Mouse (Mus musculus): ENCODE results near the gene Sirpb1a. TPM values are rescaled to one million over a fixed set of nuclear protein-coding genes. Genes with fewer than 3 reads are reported as not detected.

The Sirpb1a gene
- polyA plus RNA-seq, 1 experiment from 2014 or later = not detected

GRCm38 (mm10) chr3:15340287-15340686, 86.0 kb downstream of the Sirpb1a start:
- Histone ChIP-seq H3K9me3 (ENCODE audit: control insufficient read depth, low read length) (no peaks in the 10 kb centered on the region), H3K4me2 (no peak overlapping the region), H3K9ac (ENCODE audit: low read depth, low read length) (no peak overlapping the region), H3K27ac (ENCODE audit: low read depth, low read length) (no peak overlapping the region), H3K4me3 (ENCODE audit: low read depth, low read length) (no peak overlapping the region), H3K36me3 (ENCODE audit: control insufficient read depth, insufficient read depth, low read length) (no peaks in the 10 kb centered on the region), H3K27me3 (replicated peaks; ENCODE audit: control insufficient read depth, insufficient read depth, low read length) (no peaks in the 10 kb centered on the region), H3K4me1 (replicated peaks; ENCODE audit: control insufficient read depth, insufficient read depth, low read length) (no peaks in the 10 kb centered on the region)
- no peak for DNase-seq (ENCODE audit: low spot score)
- 54% methylated on average over 1 of the region's 1 CpGs for WGBS
- ATAC-seq (replicated peaks; ENCODE audit: low FRiP score) = no peak

- Histone ChIP-seq H3K4me3 (ENCODE audit: low read depth, low read length) (no peak overlapping the region), H3K36me3 (ENCODE audit: control insufficient read depth, insufficient read depth, low read length) (no peaks in the 10 kb centered on the region), H3K9ac (ENCODE audit: low read depth, low read length) (no peak overlapping the region), H3K27me3 (replicated peaks; ENCODE audit: control insufficient read depth, insufficient read depth, low read length) (no peaks in the 10 kb centered on the region), H3K4me2 (no peak overlapping the region), H3K27ac (ENCODE audit: low read depth, low read length) (no peak overlapping the region), H3K4me1 (replicated peaks; ENCODE audit: control insufficient read depth, insufficient read depth, low read length) (no peaks in the 10 kb centered on the region), H3K9me3 (ENCODE audit: control insufficient read depth, low read length) (no peaks in the 10 kb centered on the region)
- DNase-seq (ENCODE audit: low spot score) (no peak), ATAC-seq (replicated peaks; ENCODE audit: low FRiP score) (no peak)
- 64% methylated on average over 2 of the region's 2 CpGs for WGBS
These were observed 92.1 kb downstream of the Sirpb1a start for GRCm38 (mm10) chr3:15334182-15334581.

GRCm38 (mm10) chr3:15332063-15332462, 94.3 kb downstream of the Sirpb1a start, which contains the start of gene Gm9733:
Gm9733 (minus strand) TSS chr3:15332302.
- H3K27me3 ChIP-seq (replicated peaks; ENCODE audit: control insufficient read depth, insufficient read depth, low read length) = no peaks in the 10 kb centered on the region
- no peaks in the 10 kb centered on the region for H3K36me3 ChIP-seq (ENCODE audit: control insufficient read depth, insufficient read depth, low read length)
- no peak within 1 kb of the TSS for H3K9ac ChIP-seq (ENCODE audit: low read depth, low read length)
- no peaks in the 10 kb centered on the region for H3K4me1 ChIP-seq (replicated peaks; ENCODE audit: control insufficient read depth, insufficient read depth, low read length)
- no peak within 1 kb of the TSS for H3K27ac ChIP-seq (ENCODE audit: low read depth, low read length)
- DNase-seq (ENCODE audit: low spot score) = no peak
- WGBS = 79% methylated on average over 3 of the region's 3 CpGs
- no peak within 1 kb of the TSS for H3K4me3 ChIP-seq (ENCODE audit: low read depth, low read length)
- H3K9me3 ChIP-seq (ENCODE audit: control insufficient read depth, low read length) = no peaks in the 10 kb centered on the region
- no peak within 1 kb of the TSS for H3K4me2 ChIP-seq
- ATAC-seq (replicated peaks; ENCODE audit: low FRiP score) = no peak

DNA sequence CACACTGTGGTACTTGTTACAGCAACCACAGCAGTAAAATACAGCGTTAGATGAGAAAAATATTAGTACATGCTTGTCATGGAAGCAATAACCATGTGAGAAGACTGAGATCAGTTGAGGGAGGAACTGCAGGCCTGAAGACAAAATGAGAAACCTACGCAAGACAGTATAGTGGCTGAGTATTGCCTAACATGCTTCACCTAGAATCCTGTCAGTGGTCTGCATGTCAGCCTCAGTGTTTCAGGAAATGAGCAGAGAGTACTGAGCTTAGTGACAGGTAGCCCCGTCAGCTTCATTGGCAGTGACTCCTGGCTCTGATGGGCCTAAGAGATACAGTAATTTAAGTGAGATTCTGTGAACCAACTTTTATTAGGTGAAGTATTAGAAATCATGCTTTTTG, 94.8 kb downstream of the Sirpb1a start:
- H3K36me3 ChIP-seq (ENCODE audit: control insufficient read depth, insufficient read depth, low read length) = no peaks in the 10 kb centered on the region
- no peak overlapping the region for H3K4me2 ChIP-seq
- DNase-seq (ENCODE audit: low spot score) (no peak), ATAC-seq (replicated peaks; ENCODE audit: low FRiP score) (no peak)
- 66% methylated on average over 3 of the region's 3 CpGs for WGBS
- no peak overlapping the region for H3K27ac ChIP-seq (ENCODE audit: low read depth, low read length)
- H3K4me1 ChIP-seq (replicated peaks; ENCODE audit: control insufficient read depth, insufficient read depth, low read length) = no peaks in the 10 kb centered on the region
- no peaks in the 10 kb centered on the region for H3K27me3 ChIP-seq (replicated peaks; ENCODE audit: control insufficient read depth, insufficient read depth, low read length)
- no peak overlapping the region for H3K4me3 ChIP-seq (ENCODE audit: low read depth, low read length)
- H3K9ac ChIP-seq (ENCODE audit: low read depth, low read length) = no peak overlapping the region
- no peaks in the 10 kb centered on the region for H3K9me3 ChIP-seq (ENCODE audit: control insufficient read depth, low read length)

DNA sequence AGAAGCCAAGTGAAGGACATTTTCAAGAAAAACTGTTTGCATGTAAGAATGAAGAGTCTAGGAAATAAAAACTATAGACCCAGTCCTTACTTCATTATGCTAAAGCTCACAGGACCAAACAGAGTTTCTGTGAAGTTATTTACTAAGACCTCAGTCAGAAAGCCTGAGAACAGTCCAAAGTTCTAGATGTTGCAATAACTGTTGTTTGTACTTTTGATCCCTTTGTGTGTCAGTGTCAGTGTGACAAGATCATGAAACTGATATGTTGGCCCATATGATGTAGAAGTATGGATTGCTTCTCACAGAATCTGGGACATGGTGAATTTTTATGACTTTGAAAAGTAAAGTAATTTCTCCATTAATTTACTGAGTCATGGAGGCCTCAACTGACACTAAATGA, 96.8 kb downstream of the Sirpb1a start:
- H3K36me3 ChIP-seq (ENCODE audit: control insufficient read depth, insufficient read depth, low read length) = no peaks in the 10 kb centered on the region
- H3K4me3 ChIP-seq (ENCODE audit: low read depth, low read length) = no peak overlapping the region
- no peak overlapping the region for H3K4me2 ChIP-seq
- H3K4me1 ChIP-seq (replicated peaks; ENCODE audit: control insufficient read depth, insufficient read depth, low read length) = no peaks in the 10 kb centered on the region
- H3K27me3 ChIP-seq (replicated peaks; ENCODE audit: control insufficient read depth, insufficient read depth, low read length) = no peaks in the 10 kb centered on the region
- DNase-seq (ENCODE audit: low spot score) (no peak), ATAC-seq (replicated peaks; ENCODE audit: low FRiP score) (no peak; the same call in 1 of the 2 replicates)
- no peak overlapping the region for H3K27ac ChIP-seq (ENCODE audit: low read depth, low read length)
- no peak overlapping the region for H3K9ac ChIP-seq (ENCODE audit: low read depth, low read length)
- no peaks in the 10 kb centered on the region for H3K9me3 ChIP-seq (ENCODE audit: control insufficient read depth, low read length)

Other genes starting within 250 kb of the Sirpb1a start
- not detected in 2 replicates for gene Gm9733, start 94.2 kb downstream of the Sirpb1a start, polyA plus RNA-seq (2014; fragmentation: Nextera tagmentation; extraction: Ambion mirVana)
- gene Sirpb1b, start 148.5 kb upstream of the Sirpb1a start, polyA plus RNA-seq (2014; fragmentation: Nextera tagmentation; extraction: Ambion mirVana) = not detected in 2 replicates

Data from liver, embryonic 11.5 days (tissue).